Mouse (Mus musculus) mature B cell (primary cell): ENCODE measurements around the gene Cldn13.
"Not testable (repeated sequence)": the region's sequence is repeated elsewhere in the genome, so short reads cannot be mapped to it uniquely, and the experiment has no call there.

Experiments used
- in situ Hi-C: fragments of 300-500 bp; cut with MboI; formaldehyde crosslinking; loops from 2 replicates; pipeline ENCODE4 v1.14.3; 2019

The Cldn13 gene

GRCm38 (mm10) chr5:134933686-134934085 lies 18.4 kb upstream of the Cldn13 start:
- in situ Hi-C loops: not testable (repeated sequence)

- in situ Hi-C loops: no loop called here
Observed at GRCm38 (mm10) chr5:134933281-134933680, 18.0 kb upstream of the Cldn13 start.

GRCm38 (mm10) chr5:134932903-134933276 lies 17.6 kb upstream of the Cldn13 start:
- in situ Hi-C loops: no loop called here

GRCm38 (mm10) chr5:134932179-134932902 lies 17.0 kb upstream of the Cldn13 start, which contains the start of gene Mettl27:
Gene Mettl27 (plus strand): TSS chr5:134932368.
- in situ Hi-C loops: no loop called here

GRCm38 (mm10) chr5:134929988-134930387 lies 14.7 kb upstream of the Cldn13 start:
- in situ Hi-C loops: no loop called here

- in situ Hi-C loops: no loop called here
Observed at GRCm38 (mm10) chr5:134926726-134927125, 11.4 kb upstream of the Cldn13 start.

- in situ Hi-C loops: no loop called here
Observed at GRCm38 (mm10) chr5:134923141-134923540, 7.8 kb upstream of the Cldn13 start.

GRCm38 (mm10) chr5:134921106-134921505 lies 5.8 kb upstream of the Cldn13 start:
- in situ Hi-C loops: no loop called here

GRCm38 (mm10) chr5:134920106-134920687 lies 4.9 kb upstream of the Cldn13 start:
- in situ Hi-C loops: no loop called here

GRCm38 (mm10) chr5:134919097-134919496 lies 3.8 kb upstream of the Cldn13 start:
- in situ Hi-C loops: no loop called here

- in situ Hi-C loops: no loop called here
Observed at GRCm38 (mm10) chr5:134918071-134918832, 2.9 kb upstream of the Cldn13 start.

GRCm38 (mm10) chr5:134914510-134914909 lies 816 bp downstream of the Cldn13 start:
- in situ Hi-C loops: no loop called here

- in situ Hi-C loops: no loop called here
Observed at GRCm38 (mm10) chr5:134913753-134914152, 1.6 kb downstream of the Cldn13 start.

GRCm38 (mm10) chr5:134913352-134913751 lies 2.0 kb downstream of the Cldn13 start:
- in situ Hi-C loops: no loop called here

GRCm38 (mm10) chr5:134911901-134912300 lies 3.4 kb downstream of the Cldn13 start:
- in situ Hi-C loops: no loop called here

- in situ Hi-C loops: no loop called here
Observed at GRCm38 (mm10) chr5:134907135-134907534, 8.2 kb downstream of the Cldn13 start.

GRCm38 (mm10) chr5:134906633-134907032 lies 8.7 kb downstream of the Cldn13 start, which contains the start of gene Tmem270:
Gene Tmem270 (minus strand): TSS chr5:134906733.
- in situ Hi-C loops: no loop called here

GRCm38 (mm10) chr5:134901644-134902027 lies 13.7 kb downstream of the Cldn13 start:
- in situ Hi-C loops: no loop called here

- in situ Hi-C loops: no loop called here
Observed at GRCm38 (mm10) chr5:134901012-134901643, 14.2 kb downstream of the Cldn13 start.

- in situ Hi-C loops: no loop called here
Observed at GRCm38 (mm10) chr5:134897596-134897995, 17.7 kb downstream of the Cldn13 start.

- in situ Hi-C loops: no loop called here
Observed at GRCm38 (mm10) chr5:134896965-134897364, 18.4 kb downstream of the Cldn13 start.

- in situ Hi-C loops: no loop called here
Observed at GRCm38 (mm10) chr5:134895291-134895690, 20.0 kb downstream of the Cldn13 start.
